Mouse (Mus musculus) kidney, embryonic 15.5 days (tissue): ENCODE results near the gene Gfi1. TPM values are rescaled to one million over a fixed set of nuclear protein-coding genes. Genes with fewer than 3 reads are reported as not detected.
A peak's percentile ranks its signal among the peaks of the same experiment; 100 is the strongest.

Experiments
- ATAC-seq: fragments of 200-750 bp; cut with Nextera tagmentation; replicated peaks from 2 replicates; pipeline ENCODE4 v1.8.0; 2017; ENCODE audit warnings: moderate TSS enrichment; ENCODE audit not compliant: low FRiP score
- H3K27ac ChIP-seq: fragments of 300-500 bp; sonication (generic); 2 replicates; pipeline ENCODE4 v1.5.1; 2015; ENCODE audit warnings: mild to moderate bottlenecking, inconsistent platforms
- H3K27me3 ChIP-seq: fragments of 300-500 bp; sonication (generic); 2 replicates; pipeline ENCODE4 v1.6.1; 2015; ENCODE audit warnings: inconsistent platforms
- H3K36me3 ChIP-seq: fragments of 300-500 bp; sonication (generic); 2 replicates; pipeline ENCODE4 v1.6.1; 2015; ENCODE audit warnings: inconsistent platforms
- H3K4me1 ChIP-seq: fragments of 300-500 bp; sonication (generic); 2 replicates; pipeline ENCODE4 v1.6.1; 2015; ENCODE audit warnings: inconsistent platforms
- H3K4me2 ChIP-seq: fragments of 300-500 bp; sonication (generic); 2 replicates; pipeline ENCODE4 v1.6.1; 2015; ENCODE audit warnings: moderate library complexity, mild to moderate bottlenecking, inconsistent platforms
- H3K4me3 ChIP-seq: fragments of 300-500 bp; sonication (generic); replicated peaks from 2 replicates; pipeline ENCODE4 v1.5.1; 2015; ENCODE audit warnings: mild to moderate bottlenecking, inconsistent platforms
- H3K9ac ChIP-seq: fragments of 300-500 bp; sonication (generic); 2 replicates; pipeline ENCODE4 v1.6.1; 2015; ENCODE audit warnings: mild to moderate bottlenecking, inconsistent platforms
- H3K9me3 ChIP-seq: fragments of 300-500 bp; sonication (generic); replicated peaks from 2 replicates; pipeline ENCODE4 v1.6.1; 2016; ENCODE audit warnings: inconsistent platforms
- WGBS: fragments of 180-500 bp; shearing (Covaris S2); methylation state at CpG from one replicate; pipeline ENCODE4 v1.1.7; 2015; ENCODE audit warnings: mixed read lengths; 5-methylcytosine and 5-hydroxymethylcytosine counted together
- polyA plus RNA-seq: library from polyadenylated mRNA; unstranded; fragments of >200 nt; fragmentation: Nextera tagmentation; extraction: Ambion mirVana; gene quantifications from 2 replicates; pipeline ENCODE4 v1.2.1, GENCODE M21; 2015

Gene Gfi1
- polyA plus RNA-seq, 1 experiment from 2014 or later = not detected

DNA sequence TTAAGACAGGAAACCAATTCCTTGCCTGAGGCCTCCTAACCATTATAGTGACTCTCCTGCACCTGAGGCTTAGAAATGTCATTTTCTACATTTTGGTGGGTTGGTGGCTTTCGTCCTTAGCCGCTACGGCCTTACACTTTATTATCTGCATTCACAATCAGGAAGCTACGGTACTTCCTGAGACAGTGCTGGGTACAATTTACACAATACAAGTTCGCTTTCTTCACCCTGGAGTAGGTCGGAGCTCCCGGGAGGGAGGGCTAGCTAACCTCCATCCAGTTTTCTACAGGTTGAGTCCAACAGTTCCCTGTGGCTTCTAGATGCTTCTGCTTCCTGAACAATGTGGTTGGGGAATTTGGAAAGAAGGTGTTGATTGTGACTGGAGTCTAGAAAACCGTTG lies 26.9 kb downstream of the Gfi1 start:
- no peak overlapping the region for H3K4me2 ChIP-seq
- 79% methylated on average over 8 of the region's 8 CpGs for WGBS
- H3K27me3 ChIP-seq = no peaks in the 10 kb centered on the region
- no peak overlapping the region for H3K4me3 ChIP-seq
- no peak overlapping the region for H3K9ac ChIP-seq
- H3K27ac ChIP-seq = no peak overlapping the region
- ATAC-seq = no peak
- H3K4me1 ChIP-seq = no peaks in the 10 kb centered on the region
- no peaks in the 10 kb centered on the region for H3K36me3 ChIP-seq
- no peaks in the 10 kb centered on the region for H3K9me3 ChIP-seq

DNA sequence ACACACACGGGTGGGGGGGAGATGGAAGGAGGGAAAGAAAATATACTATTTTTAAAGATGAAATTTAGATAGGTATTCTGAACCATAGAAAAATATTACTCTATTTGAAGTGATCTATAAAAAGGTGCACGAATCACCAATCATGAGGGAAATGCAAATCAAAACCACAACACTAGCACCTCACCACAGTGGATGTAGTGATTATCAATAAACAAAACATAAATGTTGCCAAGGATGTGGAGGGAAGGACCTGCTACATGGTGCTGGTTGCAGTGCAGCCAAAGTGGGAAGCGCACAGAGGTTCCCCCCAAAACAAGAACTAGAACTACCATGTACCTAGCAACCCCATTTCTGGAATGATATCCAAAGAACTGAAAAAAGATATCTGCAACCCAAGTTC lies 30.8 kb downstream of the Gfi1 start:
- no peak overlapping the region for H3K9ac ChIP-seq
- ATAC-seq = no peak
- H3K4me2 ChIP-seq = no peak overlapping the region
- no peaks in the 10 kb centered on the region for H3K36me3 ChIP-seq
- 82% methylated on average over 3 of the region's 3 CpGs for WGBS
- no peak overlapping the region for H3K4me3 ChIP-seq
- H3K27ac ChIP-seq = no peak overlapping the region
- H3K9me3 ChIP-seq = no peaks in the 10 kb centered on the region
- H3K27me3 ChIP-seq = peaks cover 8% of the 10 kb centered on the region; the same call in 1 of the 2 replicates
- no peaks in the 10 kb centered on the region for H3K4me1 ChIP-seq

DNA sequence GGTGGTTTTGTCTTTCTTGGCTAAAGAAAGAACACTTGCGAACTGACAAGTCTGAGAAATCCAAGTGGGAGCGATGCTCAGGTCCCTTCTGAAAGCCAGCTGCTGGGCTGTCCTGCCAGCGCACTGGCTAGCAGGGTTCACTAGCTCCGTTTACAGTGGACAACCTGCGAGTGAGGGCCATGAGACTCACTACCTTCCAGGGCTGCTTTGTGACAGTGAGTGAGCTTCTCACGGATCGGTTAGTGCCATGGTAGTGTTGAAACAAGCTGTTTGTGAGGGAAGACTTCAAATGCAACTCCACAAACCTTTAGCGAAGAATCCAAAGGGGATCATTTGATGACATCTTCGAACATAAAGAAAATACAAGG lies 37.4 kb downstream of the Gfi1 start:
- H3K36me3 ChIP-seq = no peaks in the 10 kb centered on the region
- ATAC-seq = peak; percentile 61
- H3K4me3 ChIP-seq = peak overlapping the region; percentile 53
- peak overlapping the region; percentile 75 for H3K4me2 ChIP-seq
- peaks cover 26% of the 10 kb centered on the region for H3K27me3 ChIP-seq
- no peak overlapping the region for H3K9ac ChIP-seq
- WGBS = 20% methylated on average over 9 of the region's 9 CpGs
- H3K27ac ChIP-seq = no peak overlapping the region
- H3K9me3 ChIP-seq = no peaks in the 10 kb centered on the region
- peaks cover 5% of the 10 kb centered on the region for H3K4me1 ChIP-seq

DNA sequence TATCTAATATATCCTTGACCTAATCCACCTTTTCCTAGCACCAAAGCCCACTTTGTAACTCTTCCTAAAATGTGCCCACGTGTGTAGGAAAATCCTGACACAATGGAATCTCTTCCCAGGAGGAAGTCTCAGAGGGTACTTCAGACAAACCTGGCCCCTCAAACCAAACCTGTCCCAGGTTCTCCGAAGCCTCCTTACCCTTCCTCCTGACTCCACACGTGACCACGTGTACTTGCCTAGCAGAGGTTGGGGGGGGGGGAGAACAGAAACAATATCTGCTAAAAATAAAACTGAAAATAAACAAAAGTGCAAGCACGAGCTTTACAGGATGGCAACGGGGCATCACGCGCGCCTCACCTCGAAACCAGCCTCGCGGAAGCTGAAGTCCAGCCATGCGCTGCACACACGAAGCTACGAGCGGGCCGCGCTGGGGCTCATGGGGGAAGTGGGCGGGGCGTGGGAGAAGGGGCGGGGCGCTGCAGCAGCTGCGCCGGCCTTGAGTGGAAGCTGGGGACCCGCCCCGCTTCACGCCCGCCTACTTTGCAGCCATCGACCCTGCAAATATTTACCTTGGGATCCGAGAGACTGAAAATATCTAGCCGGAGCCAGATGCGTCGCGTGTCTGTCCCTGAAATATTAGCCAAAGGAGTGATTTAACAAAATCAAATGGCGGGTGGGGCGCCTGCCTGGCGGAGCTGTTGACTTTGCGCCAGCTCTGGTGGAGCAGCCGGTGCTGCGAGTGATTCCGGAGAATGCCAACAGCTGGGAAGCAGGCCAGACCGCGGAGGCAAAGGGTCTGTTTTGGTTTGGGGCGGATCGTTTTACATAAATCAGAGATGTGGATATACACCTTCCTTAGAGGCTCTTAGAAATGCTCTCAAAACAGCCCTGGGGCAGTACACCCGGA lies 38.0 kb downstream of the Gfi1 start:
- WGBS = 15% methylated on average over 46 of the region's 46 CpGs
- ATAC-seq = peak; percentile 92
- H3K4me1 ChIP-seq = peaks cover 5% of the 10 kb centered on the region
- H3K4me3 ChIP-seq = peak overlapping the region; percentile 53
- no peaks in the 10 kb centered on the region for H3K36me3 ChIP-seq
- H3K9ac ChIP-seq = no peak overlapping the region
- H3K4me2 ChIP-seq = peak overlapping the region; percentile 75
- H3K27ac ChIP-seq = no peak overlapping the region; the same call in 1 of the 2 replicates
- H3K27me3 ChIP-seq = peaks cover 26% of the 10 kb centered on the region
- no peaks in the 10 kb centered on the region for H3K9me3 ChIP-seq

DNA sequence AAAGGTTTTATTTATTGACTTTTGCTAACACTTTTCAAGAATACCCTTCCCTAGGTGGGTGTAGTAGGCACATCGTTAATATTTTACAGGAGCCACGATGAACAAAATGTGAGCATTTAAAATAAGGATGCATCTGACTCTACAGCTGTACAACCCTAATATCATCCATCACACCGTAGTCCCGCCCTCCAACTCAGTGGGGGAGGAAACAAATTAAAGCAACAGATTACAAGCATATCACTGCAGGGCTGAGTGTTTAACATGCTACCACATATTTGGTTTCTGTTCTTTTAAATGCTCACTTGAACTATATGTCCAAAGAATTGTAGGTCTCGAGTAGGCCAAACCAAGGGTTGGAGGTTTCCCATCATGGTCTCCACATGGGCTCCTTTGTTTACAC lies 38.7 kb downstream of the Gfi1 start:
- Histone ChIP-seq H3K4me2 (no peak overlapping the region), H3K9me3 (no peaks in the 10 kb centered on the region), H3K27me3 (peaks cover 26% of the 10 kb centered on the region), H3K4me3 (no peak overlapping the region), H3K4me1 (peaks cover 5% of the 10 kb centered on the region), H3K27ac (no peak overlapping the region), H3K36me3 (no peaks in the 10 kb centered on the region), H3K9ac (no peak overlapping the region)
- WGBS = 92% methylated on average over 5 of the region's 5 CpGs
- no peak for ATAC-seq

DNA sequence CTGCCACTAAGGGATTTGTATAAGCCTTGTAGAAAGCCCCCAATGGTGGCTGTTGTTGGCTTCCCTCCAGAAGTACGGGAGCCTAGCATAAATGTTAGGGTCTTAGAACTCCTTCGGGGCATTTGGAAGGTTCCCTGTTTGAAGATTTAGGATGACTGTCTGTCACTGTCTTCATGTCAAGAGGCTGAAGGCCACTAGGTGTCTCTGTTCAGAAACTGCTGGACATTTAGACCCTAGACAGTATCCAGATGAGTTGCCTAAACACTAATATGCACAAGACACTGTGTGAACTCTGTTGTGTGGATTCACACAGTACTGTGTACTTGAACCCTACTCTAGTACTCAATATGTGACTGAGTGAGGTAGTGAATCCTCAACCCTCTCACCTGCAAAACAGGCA lies 41.5 kb downstream of the Gfi1 start:
- Histone ChIP-seq H3K4me1 (peaks cover 5% of the 10 kb centered on the region), H3K9ac (no peak overlapping the region), H3K27ac (no peak overlapping the region), H3K27me3 (peaks cover 14% of the 10 kb centered on the region), H3K4me2 (no peak overlapping the region), H3K9me3 (no peaks in the 10 kb centered on the region), H3K4me3 (no peak overlapping the region), H3K36me3 (no peaks in the 10 kb centered on the region)
- no peak for ATAC-seq
- WGBS = 77% methylated on average over 2 of the region's 2 CpGs

DNA sequence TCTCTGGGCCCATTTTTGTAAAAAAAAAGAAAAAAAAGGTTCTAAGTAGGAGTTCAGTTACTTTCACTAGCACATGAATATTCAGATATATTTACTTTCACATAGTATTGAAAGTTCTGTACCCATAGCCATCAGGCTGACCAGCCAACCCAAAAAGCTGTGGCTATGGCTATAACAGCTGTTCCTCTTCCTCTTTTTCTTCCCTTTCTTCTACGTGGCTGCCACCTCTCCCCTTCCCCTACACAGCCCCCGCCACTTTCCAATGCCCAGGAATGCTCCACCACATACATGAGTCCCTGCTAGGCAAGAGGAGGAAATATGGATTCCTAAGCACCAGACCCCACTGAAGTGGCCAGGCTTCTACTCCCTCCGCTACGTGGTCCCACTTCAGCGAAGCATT lies 44.5 kb downstream of the Gfi1 start:
- Histone ChIP-seq H3K9ac (no peak overlapping the region), H3K9me3 (no peaks in the 10 kb centered on the region), H3K36me3 (no peaks in the 10 kb centered on the region), H3K4me1 (no peaks in the 10 kb centered on the region), H3K4me2 (no peak overlapping the region), H3K4me3 (no peak overlapping the region), H3K27ac (no peak overlapping the region), H3K27me3 (no peaks in the 10 kb centered on the region)
- no peak for ATAC-seq
- WGBS = 75% methylated on average over 5 of the region's 5 CpGs

DNA sequence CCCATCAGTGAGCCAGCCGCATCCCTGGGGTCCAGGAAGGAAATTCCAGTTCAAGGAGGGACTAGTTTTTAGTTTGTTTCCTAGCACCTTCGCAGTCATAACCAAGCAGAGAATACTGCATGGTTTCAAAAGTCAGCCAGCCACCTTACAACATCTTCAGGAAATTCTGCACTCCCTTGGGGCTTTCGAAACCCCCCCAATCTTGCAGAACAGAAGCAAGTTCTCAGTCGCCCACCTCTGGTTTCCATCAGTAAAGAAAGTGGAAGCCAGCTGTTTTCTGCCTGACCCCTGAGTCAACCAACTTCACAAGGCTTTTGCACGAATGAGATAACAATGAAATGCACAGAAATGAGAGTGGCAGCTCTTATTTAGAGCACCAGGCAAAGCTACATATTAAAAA lies 47.4 kb downstream of the Gfi1 start:
- Histone ChIP-seq H3K9me3 (no peaks in the 10 kb centered on the region), H3K36me3 (no peaks in the 10 kb centered on the region), H3K4me3 (no peak overlapping the region), H3K4me1 (no peaks in the 10 kb centered on the region), H3K27me3 (no peaks in the 10 kb centered on the region), H3K4me2 (no peak overlapping the region), H3K27ac (no peak overlapping the region), H3K9ac (no peak overlapping the region)
- WGBS = 66% methylated on average over 5 of the region's 5 CpGs
- no peak for ATAC-seq

Other genes starting within 250 kb of the Gfi1 start
- 0.44 and 0.48 TPM in 2 replicates for gene Gm42669, start 218.4 kb downstream of the Gfi1 start, polyA plus RNA-seq
- 0.04 and 0.06 TPM in 2 replicates for gene 1700028K03Rik, start 191.3 kb downstream of the Gfi1 start, polyA plus RNA-seq
- 16.6 and 19.6 TPM in 2 replicates for gene Rpap2, start 128.7 kb downstream of the Gfi1 start, polyA plus RNA-seq
- gene Glmn, start 128.1 kb downstream of the Gfi1 start, polyA plus RNA-seq = 28.3 and 30.5 TPM in 2 replicates
- gene Ube2d2b, start 104.1 kb upstream of the Gfi1 start, polyA plus RNA-seq = 0.30 and 0.35 TPM in 2 replicates
- gene Evi5, start 149.1 kb upstream of the Gfi1 start, polyA plus RNA-seq = 76.3 and 78.1 TPM in 2 replicates
- 84.9 and 85.4 TPM in 2 replicates for gene Rpl5, start 174.5 kb upstream of the Gfi1 start, polyA plus RNA-seq